Comparison of ENCODE assay signal across 15 mouse cellular contexts in genomic region chr17:85180471-85181060, GRCm38 (mm10).
A peak's percentile ranks its signal among the peaks of the same experiment; 100 is the strongest.
DNase-seq lines count a peak whose midpoint lies in the region; ATAC-seq lines count a peak whose summit lies in the region.
"Had no signal": no experiment of that assay in that cellular context is flagged by ENCODE, and none has a peak within 500 bp of the region (broad histone marks: within the 10 kb centered on the region; RNA-seq: fewer than 3 reads in every experiment).

No protein-coding gene starts in this region.

- no peak for ATAC-seq in heart, embryonic 11.5 days (replicated peaks; ENCODE audit: insufficient number of reproducible peaks, low FRiP score, low TSS enrichment)
- 0 out of 2 replicates have a peak, but pooled peaks have one; percentile 47 for ATAC-seq in hindbrain, embryonic 11.5 days (ENCODE audit: low FRiP score)
- ATAC-seq in midbrain, embryonic 13.5 days, result 0 out of 2 replicates have a peak, but pooled peaks have one; percentile 55
- ATAC-seq: intestine, embryonic 15.5 days; Patski had no signal

- WGBS in heart, embryonic 11.5 days (ENCODE audit: insufficient replicate concordance), result 40% methylated on average over 14 of the region's 14 CpGs
- 45% methylated on average over 14 of the region's 14 CpGs for WGBS in hindbrain, embryonic 11.5 days
- WGBS in midbrain, embryonic 13.5 days, result 30% methylated on average over 14 of the region's 14 CpGs

- H3K9me3 ChIP-seq in heart, embryonic 11.5 days (replicated peaks; ENCODE audit: control insufficient read depth, low read length), result no peaks in the 10 kb centered on the region
- no peaks in the 10 kb centered on the region for H3K9me3 ChIP-seq in hindbrain, embryonic 11.5 days (ENCODE audit: control insufficient read depth, low read length)
- H3K9me3 ChIP-seq in midbrain, embryonic 13.5 days, result no peaks in the 10 kb centered on the region
- H3K9me3 ChIP-seq: forebrain, embryonic 12.5 days; intestine, embryonic 15.5 days; megakaryocyte, embryonic 14.5 days had no signal

- H3K9ac ChIP-seq in heart, embryonic 11.5 days (ENCODE audit: low read depth, low read length), result 0 out of 2 replicates have a peak overlapping the region, but pooled peaks have one; percentile 10
- H3K9ac ChIP-seq in hindbrain, embryonic 11.5 days (ENCODE audit: low read depth, low read length), result no peak overlapping the region
- 0 out of 2 replicates have a peak overlapping the region, but pooled peaks have one; percentile 23 for H3K9ac ChIP-seq in midbrain, embryonic 13.5 days (replicated peaks)
- H3K9ac ChIP-seq: forebrain, embryonic 12.5 days; intestine, embryonic 15.5 days; liver, embryonic 14.5 days had no signal

- H3K4me1 ChIP-seq in heart, embryonic 11.5 days (ENCODE audit: control insufficient read depth, insufficient read depth, low read length), result peaks cover 8% of the 10 kb centered on the region
- H3K4me1 ChIP-seq in hindbrain, embryonic 11.5 days (replicated peaks; ENCODE audit: control insufficient read depth, insufficient read depth, low read length), result no peaks in the 10 kb centered on the region
- H3K4me1 ChIP-seq in midbrain, embryonic 13.5 days (replicated peaks), result peaks cover 7% of the 10 kb centered on the region; the same call in 1 of the 2 replicates
- H3K4me1 ChIP-seq: intestine, embryonic 15.5 days; megakaryocyte, embryonic 14.5 days had no signal

- no peak for DNase-seq in heart, postnatal 4 days
- peak; percentile 33 for DNase-seq in MN1 (ENCODE audit: low spot score)
- peak; percentile 13 for DNase-seq in hindbrain, embryonic 11.5 days (ENCODE audit: low spot score)
- no peak for DNase-seq in thymus, postnatal 36 days
- no peak for DNase-seq in adrenal gland, postnatal 4 days (ENCODE audit: low spot score in 2 of 2)
- no peak for DNase-seq in kidney, adult 9 months
- DNase-seq: adrenal gland, adult 8-10 months had no signal

- no peaks in the 10 kb centered on the region for H3K27me3 ChIP-seq in heart, embryonic 11.5 days (ENCODE audit: control insufficient read depth, insufficient read depth, low read length)
- no peaks in the 10 kb centered on the region for H3K27me3 ChIP-seq in hindbrain, embryonic 11.5 days (ENCODE audit: control insufficient read depth, insufficient read depth, low read length)
- no peaks in the 10 kb centered on the region for H3K27me3 ChIP-seq in midbrain, embryonic 13.5 days
- H3K27me3 ChIP-seq: intestine, embryonic 15.5 days; Patski had no signal

- peak overlapping the region; percentile 51 for H3K4me2 ChIP-seq in heart, embryonic 11.5 days
- H3K4me2 ChIP-seq in hindbrain, embryonic 11.5 days (replicated peaks; ENCODE audit: low read depth, low read length), result no peak overlapping the region
- H3K4me2 ChIP-seq in midbrain, embryonic 13.5 days (replicated peaks), result peak overlapping the region; percentile 36
- H3K4me2 ChIP-seq: forebrain, embryonic 12.5 days; intestine, embryonic 15.5 days had no signal

- no peaks in the 10 kb centered on the region for H3K36me3 ChIP-seq in heart, embryonic 11.5 days (ENCODE audit: control insufficient read depth, insufficient read depth, low read length)
- H3K36me3 ChIP-seq in hindbrain, embryonic 11.5 days (ENCODE audit: control insufficient read depth, insufficient read depth, low read length), result no peaks in the 10 kb centered on the region
- no peaks in the 10 kb centered on the region for H3K36me3 ChIP-seq in midbrain, embryonic 13.5 days
- H3K36me3 ChIP-seq: forebrain, embryonic 12.5 days; intestine, embryonic 15.5 days had no signal

- H3K4me3 ChIP-seq in heart, embryonic 11.5 days (ENCODE audit: low read depth, low read length), result peak overlapping the region; percentile 16; the same call in 1 of the 2 replicates
- no peak overlapping the region for H3K4me3 ChIP-seq in hindbrain, embryonic 11.5 days (ENCODE audit: low read depth, low read length)
- H3K4me3 ChIP-seq in midbrain, embryonic 13.5 days (replicated peaks), result no peak overlapping the region
- H3K4me3 ChIP-seq: forebrain, embryonic 12.5 days; intestine, embryonic 15.5 days; layer of hippocampus, adult 2 months; megakaryocyte, embryonic 14.5 days had no signal

- H3K27ac ChIP-seq in heart, embryonic 11.5 days (ENCODE audit: low read depth, low read length), result no peak overlapping the region; the same call in 1 of the 2 replicates
- no peak overlapping the region for H3K27ac ChIP-seq in hindbrain, embryonic 11.5 days (ENCODE audit: low read depth, low read length)
- no peak overlapping the region for H3K27ac ChIP-seq in midbrain, embryonic 13.5 days
- H3K27ac ChIP-seq: forebrain, embryonic 12.5 days; intestine, embryonic 15.5 days; layer of hippocampus, adult 2 months; liver, embryonic 14.5 days had no signal

Comparison
In these comparisons a context has a peak if more than half of its experiments do, and no peak if none do; other contexts are left out.
1. DNase-seq: peak in MN1 (single experiment) and hindbrain, embryonic 11.5 days (single experiment); none in heart, postnatal 4 days (single experiment), thymus, postnatal 36 days (0 of 2), adrenal gland, postnatal 4 days (0 of 2) and kidney, adult 9 months (single experiment).